Mouse (Mus musculus) liver, embryonic 14.5 days (tissue): Measurements from ENCODE around the gene Gfy. TPM values are rescaled to one million over a fixed set of nuclear protein-coding genes. Genes with fewer than 3 reads are reported as not detected.

Experiments
- ATAC-seq: fragments of 200-750 bp; cut with Nextera tagmentation; 2 replicates; pipeline ENCODE4 v1.8.0; 2017; ENCODE audit warnings: moderate number of reproducible peaks, mild to moderate bottlenecking, moderate library complexity; ENCODE audit not compliant: insufficient read depth
- DNase-seq, 3 experiments: peaks; one replicate each; pipeline ENCODE4 v3.0.0-alpha.2; 2012 to 2013; ENCODE audit warnings: low read depth in 3 of 3, low spot score in 3 of 3
- H3K27ac ChIP-seq: fragments of 300-500 bp; sonication (generic); 2 replicates; pipeline ENCODE4 v1.5.1; 2014; ENCODE audit warnings: moderate library complexity, mild to moderate bottlenecking, control low read depth, inconsistent platforms
- H3K27me3 ChIP-seq: fragments of 300-500 bp; sonication (generic); 2 replicates; pipeline ENCODE4 v1.6.1; 2014; ENCODE audit warnings: mild to moderate bottlenecking, low read length, moderate library complexity; ENCODE audit not compliant: control insufficient read depth, insufficient read depth
- H3K36me3 ChIP-seq: fragments of 300-500 bp; sonication (generic); replicated peaks from 2 replicates; pipeline ENCODE4 v1.6.1; 2014; ENCODE audit warnings: low read depth; ENCODE audit not compliant: control insufficient read depth, insufficient read depth
- H3K4me1 ChIP-seq, 2 experiments: fragments of 200-500 bp in 1 of 2; fragments of 300-500 bp in 1 of 2; sonication (generic) in 1 of 2; replicated peaks; 2 replicates each; pipeline ENCODE4 v1.6.1; 2012 to 2014; ENCODE audit warnings: antibody characterized with exemption in 1 of 2, inconsistent platforms in 1 of 2, low read length in 1 of 2; ENCODE audit not compliant: control insufficient read depth in 2 of 2, insufficient read depth in 2 of 2
- H3K4me2 ChIP-seq: fragments of 300-500 bp; sonication (generic); 2 replicates; pipeline ENCODE4 v1.6.1; 2014; ENCODE audit warnings: low read depth, mild to moderate bottlenecking, control low read depth, moderate library complexity
- H3K4me3 ChIP-seq, 2 experiments: fragments of 200-500 bp in 1 of 2; fragments of 300-500 bp in 1 of 2; sonication (generic) in 1 of 2; 2 replicates each; pipeline ENCODE4 v1.5.1; 2012 to 2014; ENCODE audit warnings: low read depth in 2 of 2, low read length in 2 of 2, mild to moderate bottlenecking in 2 of 2, control low read depth in 1 of 2, inconsistent platforms in 1 of 2, moderate library complexity in 1 of 2; ENCODE audit not compliant: insufficient read depth in 1 of 2
- H3K9ac ChIP-seq: fragments of 300-500 bp; sonication (generic); replicated peaks from 2 replicates; pipeline ENCODE4 v1.6.1; 2014; ENCODE audit warnings: mild to moderate bottlenecking, control low read depth, moderate library complexity
- H3K9me3 ChIP-seq: fragments of 300-500 bp; sonication (generic); 2 replicates; pipeline ENCODE4 v1.6.1; 2016; ENCODE audit warnings: low read length, mixed read lengths; ENCODE audit not compliant: control insufficient read depth
- CTCF ChIP-seq: IDR thresholded peaks from 2 replicates; pipeline ENCODE4 v1.5.1; 2016; ENCODE audit warnings: antibody characterized with exemption, low read depth, control low read depth
- EP300 ChIP-seq: IDR thresholded peaks from 2 replicates; pipeline ENCODE4 v1.6.1; 2016; ENCODE audit warnings: antibody characterized with exemption, low read depth
- WGBS: fragments of 180-500 bp; shearing (Covaris S2); extraction: QIAGEN DNeasy Blood & Tissue Kit; methylation state at CpG from one replicate; pipeline ENCODE4 v1.1.7; 2014; ENCODE audit not compliant: insufficient replicate concordance; 5-methylcytosine and 5-hydroxymethylcytosine counted together
- polyA plus RNA-seq, 2 experiments: library from polyadenylated mRNA; depleted of rRNA in 1 of 2; stranded (reverse) in 1 of 2; unstranded in 1 of 2; fragments of >200 nt; fragmentation: Nextera tagmentation in 1 of 2; extraction: Ambion mirVana in 1 of 2; gene quantifications; 2 replicates each; pipeline versions ENCODE4 v1.2.1 to v1.2.3; 2012 to 2014

The Gfy gene
- polyA plus RNA-seq, 2 experiments, result not detected

DNA sequence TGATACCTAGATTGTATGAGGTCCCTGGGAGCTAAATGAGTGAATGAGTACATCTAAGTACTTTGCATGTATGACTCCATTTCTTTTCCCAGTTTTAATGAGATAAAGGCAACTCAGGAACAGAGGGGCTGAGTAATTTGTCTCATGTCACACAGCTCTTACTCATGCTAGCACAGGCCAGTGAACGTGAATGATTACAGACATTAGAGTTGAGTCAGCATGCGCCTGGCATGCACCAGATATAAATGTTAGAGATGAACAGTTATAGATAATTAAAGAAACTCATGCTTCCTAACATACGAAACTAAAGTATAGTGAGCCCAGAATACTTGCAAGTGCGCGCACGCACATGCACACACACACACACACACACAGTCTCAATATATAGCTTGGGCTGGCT lies 10.8 kb upstream of the Gfy start:
- no peak overlapping the region for H3K9ac ChIP-seq
- H3K4me1 ChIP-seq, result no peaks in the 10 kb centered on the region
- H3K36me3 ChIP-seq, result no peaks in the 10 kb centered on the region
- H3K9me3 ChIP-seq, result no peaks in the 10 kb centered on the region
- DNase-seq (no peak), ATAC-seq (no peak)
- no peak overlapping the region for H3K4me3 ChIP-seq
- 63% methylated on average over 6 of the region's 6 CpGs for WGBS
- no peak overlapping the region for H3K27ac ChIP-seq
- TF ChIP-seq EP300 (no peak), CTCF (no peak)
- H3K4me2 ChIP-seq, result no peak overlapping the region
- H3K27me3 ChIP-seq, result peaks cover 2% of the 10 kb centered on the region; the same call in 1 of the 2 replicates

DNA sequence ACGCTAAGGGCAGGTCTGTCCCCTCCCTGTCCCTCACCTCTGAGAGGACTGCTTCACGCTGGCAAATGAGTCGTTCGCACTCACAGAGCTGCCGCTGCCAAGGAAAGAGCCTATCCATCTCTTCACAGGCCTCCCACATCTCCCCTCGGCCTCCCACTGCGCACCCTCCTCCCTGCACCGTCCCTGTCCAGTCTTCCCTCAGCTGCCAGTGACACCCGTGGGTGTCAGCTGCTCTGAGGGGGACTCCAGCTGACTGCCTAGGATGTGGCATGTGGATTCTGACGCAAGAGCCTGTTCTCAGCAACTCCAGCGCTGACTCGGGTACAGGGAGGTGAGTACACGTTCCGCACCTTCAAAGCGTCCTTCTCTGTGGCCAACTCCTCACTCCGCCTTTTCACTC lies 10.2 kb upstream of the Gfy start:
- H3K9ac ChIP-seq, result no peak overlapping the region
- no peaks in the 10 kb centered on the region for H3K4me1 ChIP-seq
- no peaks in the 10 kb centered on the region for H3K36me3 ChIP-seq
- DNase-seq, result no peak
- no peak for ATAC-seq
- TF ChIP-seq CTCF (no peak), EP300 (no peak)
- 53% methylated on average over 16 of the region's 16 CpGs for WGBS
- no peaks in the 10 kb centered on the region for H3K9me3 ChIP-seq
- H3K4me3 ChIP-seq, result no peak overlapping the region
- no peak overlapping the region for H3K27ac ChIP-seq
- peaks cover 6% of the 10 kb centered on the region for H3K27me3 ChIP-seq
- H3K4me2 ChIP-seq, result no peak overlapping the region

DNA sequence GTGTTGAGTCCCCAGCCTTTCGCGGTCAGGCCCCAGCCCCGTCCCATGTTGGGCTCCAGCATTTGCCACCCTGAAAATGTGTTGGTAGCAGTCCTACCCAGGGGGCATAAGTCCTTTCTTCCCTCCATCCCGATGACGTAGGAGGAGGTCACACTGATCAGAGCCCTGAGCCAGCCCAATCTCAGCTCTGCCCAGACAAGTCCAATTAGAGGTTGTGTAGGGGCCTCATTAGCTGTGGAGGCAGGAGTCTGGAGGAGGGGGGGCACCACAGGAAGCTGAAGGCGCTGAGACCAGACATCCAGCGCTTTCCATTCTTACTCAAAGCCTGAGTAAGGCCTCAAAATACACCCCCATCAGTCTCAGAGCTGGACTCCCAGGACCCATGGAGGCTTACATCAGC lies 6.6 kb upstream of the Gfy start:
- H3K27me3 ChIP-seq, result peaks cover 38% of the 10 kb centered on the region
- H3K9me3 ChIP-seq, result no peaks in the 10 kb centered on the region
- no peak for TF ChIP-seq CTCF
- no peak for TF ChIP-seq EP300
- H3K4me1 ChIP-seq, result no peaks in the 10 kb centered on the region; a peak in 1 of 4 replicates
- no peaks in the 10 kb centered on the region for H3K36me3 ChIP-seq
- ATAC-seq (no peak), DNase-seq (no peak)
- no peak overlapping the region for H3K4me3 ChIP-seq
- H3K4me2 ChIP-seq, result no peak overlapping the region
- no peak overlapping the region for H3K27ac ChIP-seq
- no peak overlapping the region for H3K9ac ChIP-seq
- WGBS, result 53% methylated on average over 7 of the region's 7 CpGs

DNA sequence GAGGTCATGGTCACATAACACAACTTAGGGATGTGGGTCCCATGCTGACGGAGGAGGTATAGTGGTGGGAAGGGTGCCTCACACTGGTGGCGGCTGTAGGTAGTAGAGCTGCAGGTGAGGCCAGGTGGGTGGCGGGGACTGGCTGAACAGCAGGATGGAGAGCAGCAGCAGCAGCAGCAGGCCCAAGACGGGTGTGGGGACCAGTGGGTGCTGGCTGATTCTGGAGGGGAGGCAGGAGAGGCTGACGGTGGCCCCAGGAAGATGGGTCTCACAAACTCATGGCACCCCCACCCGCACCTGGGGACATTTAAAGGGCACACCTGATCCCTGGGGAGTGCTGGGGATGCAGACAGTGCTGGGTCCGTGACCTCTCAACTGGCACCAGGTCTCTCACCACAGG lies 4.3 kb upstream of the Gfy start:
- no peak for ATAC-seq
- TF ChIP-seq CTCF, result no peak
- no peak for TF ChIP-seq EP300
- H3K9me3 ChIP-seq, result no peaks in the 10 kb centered on the region
- H3K27ac ChIP-seq, result no peak overlapping the region
- no peak overlapping the region for H3K4me2 ChIP-seq
- no peak overlapping the region for H3K9ac ChIP-seq
- WGBS, result 46% methylated on average over 7 of the region's 7 CpGs
- no peaks in the 10 kb centered on the region for H3K36me3 ChIP-seq
- no peak for DNase-seq
- H3K27me3 ChIP-seq, result peaks cover 60% of the 10 kb centered on the region
- no peaks in the 10 kb centered on the region; a peak in 1 of 4 replicates for H3K4me1 ChIP-seq
- H3K4me3 ChIP-seq, result no peak overlapping the region

DNA sequence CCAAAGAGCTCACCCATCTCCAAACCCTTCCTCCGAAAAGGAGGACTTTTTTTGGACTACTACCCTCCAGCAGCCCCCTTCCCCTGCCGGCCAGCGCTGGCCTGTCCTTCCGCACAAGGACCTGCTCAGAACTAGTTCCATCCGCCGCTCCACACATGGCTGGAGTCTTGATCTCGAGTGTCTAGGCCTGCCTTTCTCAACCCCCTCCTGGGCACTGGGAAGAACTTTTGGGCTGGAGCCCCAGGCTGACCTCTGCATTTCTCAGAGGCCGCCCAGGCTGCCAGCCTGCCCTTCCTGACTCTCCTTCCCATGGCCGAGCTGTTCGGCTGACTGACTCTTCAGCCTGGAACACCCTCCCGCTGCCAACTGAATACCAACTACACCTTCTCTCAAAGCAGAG lies 3.2 kb upstream of the Gfy start:
- TF ChIP-seq EP300 (no peak), CTCF (no peak)
- peak overlapping the region; percentile 51 for H3K4me2 ChIP-seq
- no peaks in the 10 kb centered on the region for H3K36me3 ChIP-seq
- no peak overlapping the region for H3K4me3 ChIP-seq
- DNase-seq (no peak), ATAC-seq (no peak; the same call in 1 of the 2 replicates)
- 15% methylated on average over 11 of the region's 11 CpGs for WGBS
- no peaks in the 10 kb centered on the region for H3K9me3 ChIP-seq
- H3K9ac ChIP-seq, result no peak overlapping the region
- no peak overlapping the region for H3K27ac ChIP-seq
- no peaks in the 10 kb centered on the region; a peak in 1 of 4 replicates for H3K4me1 ChIP-seq
- H3K27me3 ChIP-seq, result peaks cover 71% of the 10 kb centered on the region
